ENCODE assay signal across 8 mouse cellular contexts in genomic region chr9:42550116-42550515, GRCm38 (mm10). TPM values are rescaled to one million over a fixed set of nuclear protein-coding genes. Genes with fewer than 3 reads are reported as not detected.
A peak's percentile ranks its signal among the peaks of the same experiment; 100 is the strongest.
DNase-seq lines count a peak whose midpoint lies in the region; ATAC-seq and TF ChIP-seq lines count a peak whose summit lies in the region.

No protein-coding gene starts in this region.

- H3K4me1 ChIP-seq in G1E (ENCODE audit: insufficient read depth, low read depth, low read length): no peaks in the 10 kb centered on the region
- peaks cover 4% of the 10 kb centered on the region; the same call in 1 of the 2 replicates for H3K4me1 ChIP-seq in forebrain, embryonic 10.5 days

- H3K27ac ChIP-seq in forebrain, embryonic 10.5 days: no peak overlapping the region

- peak; percentile 60 for TF ChIP-seq CTCF in G1E (IDR thresholded peaks at IDR 0.05; ENCODE audit: low read depth, low read length)
- peak; percentile 97 for TF ChIP-seq CTCF in brain, embryonic 14.5 days (IDR thresholded peaks at IDR 0.05; ENCODE audit: borderline replicate concordance, extremely low read depth, insufficient read depth, insufficient read length)

- no peaks in the 10 kb centered on the region for H3K36me3 ChIP-seq in G1E (replicated peaks)
- no peaks in the 10 kb centered on the region for H3K36me3 ChIP-seq in forebrain, embryonic 10.5 days (replicated peaks)

- no peak overlapping the region for H3K4me3 ChIP-seq in G1E (ENCODE audit: low read depth, low read length)
- no peak overlapping the region for H3K4me3 ChIP-seq in forebrain, embryonic 10.5 days

- no peaks in the 10 kb centered on the region for H3K9me3 ChIP-seq in G1E (replicated peaks)
- no peaks in the 10 kb centered on the region for H3K9me3 ChIP-seq in forebrain, embryonic 10.5 days

- no peak for TF ChIP-seq POLR2A in brain, embryonic 14.5 days (IDR thresholded peaks at IDR 0.05; ENCODE audit: borderline replicate concordance, extremely low read depth, insufficient read depth, insufficient read length, poor library complexity, severe bottlenecking)

- intact Hi-C loops in heart, postnatal 25 days (cut with DNase I): loop anchor here (5.0 kb wide), 1 partner anchor 392 kb away; the partner anchor contains the start of gene Grik4

- peak; percentile 33 for DNase-seq in G1E (ENCODE audit: low spot score)
- peak; percentile 84 for DNase-seq in brain, embryonic 14.5 days (ENCODE audit: low read depth)
- peak; percentile 80 for DNase-seq in forebrain, embryonic 10.5 days (ENCODE audit: extremely low spot score, low spot score)
- peak; percentile 12 for DNase-seq in heart, postnatal 25 days (ENCODE audit: low spot score)
- DNase-seq in layer of hippocampus, postnatal 25 days (ENCODE audit: extremely low spot score in 1 of 2, low spot score in 1 of 2): peak; percentile 93 to 97
- peak; percentile 82 for DNase-seq in mesoderm, embryonic 11.5 days (ENCODE audit: low read depth, low spot score)
- DNase-seq in right cerebral cortex, postnatal 36 days (ENCODE audit: low spot score in 2 of 2): peak; percentile 32 to 47

- ATAC-seq in G1E (ENCODE audit: extremely low read depth, insufficient number of reproducible peaks, low FRiP score, poor library complexity, severe bottlenecking): no peak
- ATAC-seq in inflammation-experienced regulatory T-cells, adult 6 months: no peak

- WGBS in forebrain, embryonic 10.5 days: 16% methylated on average over 13 of the region's 13 CpGs

- peaks cover 19% of the 10 kb centered on the region for H3K27me3 ChIP-seq in G1E (ENCODE audit: insufficient read depth, low read length)
- no peaks in the 10 kb centered on the region for H3K27me3 ChIP-seq in forebrain, embryonic 10.5 days (ENCODE audit: poor library complexity, severe bottlenecking)

RNA-seq across cellular contexts. Expression of gene Tbcel, which starts 42.5 kb away (rescaled TPM):
- total RNA-seq in G1E (2014; fragmentation: Nextera tagmentation): 31.0 and 31.1 TPM in 2 replicates
- total RNA-seq in G1E (2017): 31.0 and 33.3 TPM in 2 replicates
- polyA plus RNA-seq in G1E (2012): 4.2 and 4.8 TPM in 2 replicates
- polyA plus RNA-seq in brain, embryonic 14.5 days (2012; rRNA removed): 17.4 and 18.6 TPM in 2 replicates
- 3.3 and 3.7 TPM in 2 replicates for polyA plus RNA-seq in forebrain, embryonic 10.5 days (2016; fragmentation: Nextera tagmentation; extraction: Ambion mirVana)
- total RNA-seq in heart, postnatal 25 days (2021): 10 to 100 TPM; 19.0 to 20.1 TPM
- 10 to 100 TPM; 57.2 to 57.6 TPM for total RNA-seq in layer of hippocampus, postnatal 25 days (2021)
- 1 to 10 TPM; 6.5 to 7.8 (median 7.2) TPM for polyA plus RNA-seq in inflammation-experienced regulatory T-cells, adult 6 months (2017; shearing (Covaris generic))

Comparison
In these comparisons a context has a peak if more than half of its experiments do, and no peak if none do; other contexts are left out.
1. DNase-seq: peak in every context shown above with its lines; median percentile 95 in layer of hippocampus, postnatal 25 days; 84 in brain, embryonic 14.5 days; 82 in mesoderm, embryonic 11.5 days; 80 in forebrain, embryonic 10.5 days; 40 in right cerebral cortex, postnatal 36 days; 33 in G1E; 12 in heart, postnatal 25 days.